Mouse (Mus musculus) gastrocnemius, adult 8-10 months (tissue): ENCODE results near the gene Gemin5. TPM values are rescaled to one million over a fixed set of nuclear protein-coding genes. Genes with fewer than 3 reads are reported as not detected.
"Not testable (repeated sequence)": the region's sequence is repeated elsewhere in the genome, so short reads cannot be mapped to it uniquely, and the experiment has no call there.

Experiments used
- DNase-seq, 2 experiments: peaks; one replicate each; pipeline ENCODE4 v3.0.0; 2022; ENCODE audit warnings: low spot score in 2 of 2
- total RNA-seq, 4 experiments: library from RNA; stranded (reverse); gene quantifications; 2 replicates each; pipeline ENCODE4 v1.2.4; 2022

Gene Gemin5
- total RNA-seq = 10 to 100 TPM in 2 of 4 experiments, 1 to 10 TPM in 2; 9.0 to 11.3 (median 10.1) TPM

- peak; percentile 69 to 77 for DNase-seq
Measured at GRCm38 (mm10) chr11:58168167-58168915, at the start of gene Gemin5. Gemin5 (minus strand) TSS chr11:58168539.

GRCm38 (mm10) chr11:58216823-58217222, 48.5 kb upstream of the Gemin5 start:
- DNase-seq = no peak

GRCm38 (mm10) chr11:58215814-58216213, 47.5 kb upstream of the Gemin5 start:
- DNase-seq = no peak

GRCm38 (mm10) chr11:58215049-58215430, 46.7 kb upstream of the Gemin5 start:
- not testable (repeated sequence) for DNase-seq

- DNase-seq = peak; percentile 88 to 89
Measured at GRCm38 (mm10) chr11:58214391-58215048, 46.2 kb upstream of the Gemin5 start.

GRCm38 (mm10) chr11:58213673-58214342, 45.5 kb upstream of the Gemin5 start:
- no peak for DNase-seq

GRCm38 (mm10) chr11:58211682-58212067, 43.3 kb upstream of the Gemin5 start:
- no peak for DNase-seq

- peak in 1 of 2 experiments; percentile 39 for DNase-seq
Measured at GRCm38 (mm10) chr11:58211062-58211681, 42.8 kb upstream of the Gemin5 start.

GRCm38 (mm10) chr11:58210321-58210886, 42.1 kb upstream of the Gemin5 start:
- DNase-seq = no peak

GRCm38 (mm10) chr11:58201052-58201451, 32.7 kb upstream of the Gemin5 start:
- DNase-seq = no peak

GRCm38 (mm10) chr11:58200226-58200625, 31.9 kb upstream of the Gemin5 start:
- DNase-seq = no peak

GRCm38 (mm10) chr11:58199229-58200037, 31.1 kb upstream of the Gemin5 start, which contains the start of the genes Igtp and Irgm2:
Igtp (plus strand) TSS chr11:58199556.
Irgm2 (plus strand) TSS chr11:58199618.
- DNase-seq = peak; percentile 71 to 74

- no peak for DNase-seq
Measured at GRCm38 (mm10) chr11:58198663-58199062, 30.3 kb upstream of the Gemin5 start.

GRCm38 (mm10) chr11:58193860-58194520, 25.7 kb upstream of the Gemin5 start:
- no peak for DNase-seq

GRCm38 (mm10) chr11:58193326-58193725, 25.0 kb upstream of the Gemin5 start:
- DNase-seq = no peak

- no peak for DNase-seq
Measured at GRCm38 (mm10) chr11:58189675-58190074, 21.3 kb upstream of the Gemin5 start.

GRCm38 (mm10) chr11:58183579-58183978, 15.2 kb upstream of the Gemin5 start:
- DNase-seq = no peak

- no peak for DNase-seq
Measured at GRCm38 (mm10) chr11:58180756-58181155, 12.4 kb upstream of the Gemin5 start.

- not testable (repeated sequence) for DNase-seq
Measured at GRCm38 (mm10) chr11:58179986-58180385, 11.6 kb upstream of the Gemin5 start.

- DNase-seq = peak; percentile 68 to 77
Measured at GRCm38 (mm10) chr11:58179563-58179962, 11.2 kb upstream of the Gemin5 start.
